Mouse (Mus musculus): Measurements from ENCODE around the gene Adgra3. TPM values are rescaled to one million over a fixed set of nuclear protein-coding genes. Genes with fewer than 3 reads are reported as not detected.

The Adgra3 gene
- polyA plus RNA-seq (2014; fragmentation: Illumina TruSeq; extraction: RNeasy Lipid Tissue Mini Kit (QIAGEN cat#74804); ENCODE audit: low read depth, low replicate concordance) = 13.2 TPM

DNA sequence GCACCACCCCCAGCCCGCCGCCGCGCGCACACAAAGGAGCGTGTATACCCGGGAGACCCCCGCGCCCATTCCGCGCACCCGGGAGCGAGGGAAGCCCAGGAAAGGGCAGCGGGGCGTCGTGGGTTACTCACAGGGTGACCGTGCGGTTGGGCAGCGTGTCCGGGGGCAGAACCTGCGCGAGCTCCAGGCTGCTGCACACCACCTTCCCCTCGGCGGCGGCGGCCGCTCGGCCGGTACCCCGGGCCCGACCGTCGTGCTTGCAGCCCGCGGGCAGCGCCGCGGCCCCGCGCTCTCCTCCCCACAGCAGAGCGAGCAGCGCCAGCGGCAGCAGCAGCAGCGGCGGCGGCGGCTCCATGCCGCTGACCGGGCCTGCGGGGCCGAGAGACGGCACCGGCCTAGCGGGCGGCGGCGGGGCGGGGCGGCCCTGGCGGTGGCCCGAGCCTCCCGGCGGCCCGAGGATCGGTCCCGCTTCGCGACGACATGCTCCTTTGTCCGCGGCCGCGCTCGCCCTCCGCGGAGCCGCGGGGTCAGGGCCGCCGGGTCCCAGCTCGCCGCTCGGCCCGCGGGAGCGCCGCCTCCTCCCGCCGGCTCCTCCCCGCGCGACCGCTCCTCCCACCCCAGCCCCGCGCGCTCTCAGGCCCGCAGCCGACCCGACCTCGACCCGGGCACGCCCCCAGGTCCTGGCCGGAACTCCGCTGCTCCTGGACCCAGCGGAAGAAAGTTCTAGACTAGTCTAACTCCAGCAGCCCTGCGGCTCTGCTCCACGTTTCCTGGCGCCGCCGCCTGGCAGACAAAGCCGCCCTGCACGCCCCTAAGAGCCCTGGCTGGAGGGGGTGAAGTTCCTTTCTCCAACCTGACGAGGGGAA is at the start of gene Adgra3:
Gene Adgra3, minus strand, starts transcription at position 586 of the 866 bp plus-strand sequence.

